In the genomic region with DNA sequence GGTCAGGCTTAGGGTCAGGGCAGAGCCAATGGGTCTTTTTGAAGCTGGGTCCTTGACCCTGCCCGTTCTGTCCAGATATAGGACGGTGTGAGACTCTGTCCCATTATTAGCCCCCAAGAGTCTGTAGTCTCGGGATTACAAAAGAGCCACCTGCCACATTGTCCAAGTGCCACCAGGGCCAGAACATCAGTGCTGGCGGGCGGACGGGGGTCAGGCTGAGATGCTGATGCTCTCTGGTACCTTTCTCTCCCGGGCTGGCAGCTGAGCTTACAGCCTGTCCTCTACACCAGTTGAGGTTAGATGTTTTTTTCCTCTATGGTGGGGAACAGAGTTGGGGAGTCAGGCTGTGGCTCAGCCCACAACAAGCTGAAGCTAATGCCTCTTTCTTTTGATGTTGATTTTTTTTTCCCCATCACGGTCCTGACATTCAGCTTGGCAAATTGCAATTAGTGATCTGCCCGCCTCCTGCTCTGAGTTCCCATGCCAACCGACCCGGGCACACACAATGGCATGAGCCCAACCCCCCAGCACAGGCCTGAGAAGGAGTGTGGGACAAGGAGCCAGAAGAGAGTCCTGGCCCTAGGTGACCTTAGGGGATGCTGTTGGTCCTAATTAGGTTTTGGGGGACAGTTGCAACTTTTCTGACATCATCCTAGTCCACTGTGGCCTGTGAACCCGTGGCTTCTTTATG, we compare ENCODE assay signal across 21 mouse cellular contexts. TPM values are rescaled to one million over a fixed set of nuclear protein-coding genes. Genes with fewer than 3 reads are reported as not detected.
DNase-seq lines count a peak whose midpoint lies in the region; ATAC-seq and TF ChIP-seq lines count a peak whose summit lies in the region.
"Had no signal": no experiment of that assay in that cellular context is flagged by ENCODE, and none has a peak within 500 bp of the region (broad histone marks: within the 10 kb centered on the region; RNA-seq: fewer than 3 reads in every experiment).

No protein-coding gene starts in this region.

- peak; percentile 64 for DNase-seq in cerebellum, adult 11-12 months
- peak; percentile 76 for DNase-seq in brain, embryonic 14.5 days (ENCODE audit: low read depth)
- DNase-seq in cerebellum, postnatal 25 days, result peak; percentile 55 to 65
- no peak for DNase-seq in urinary bladder, postnatal 10 days (ENCODE audit: low spot score)
- DNase-seq in left cerebral cortex, postnatal 10 days (ENCODE audit: extremely low spot score in 1 of 2, low spot score in 2 of 2), result no peak
- no peak for DNase-seq in left cerebral cortex, adult 9 months (ENCODE audit: low spot score in 2 of 2)
- DNase-seq: adrenal gland, adult 8-10 months; embryo, embryonic 11 days; gastrocnemius, postnatal 10 days; heart, adult 2 months; layer of hippocampus, postnatal 36 days; liver, embryonic 13.5 days; thymus, postnatal 4 days had no signal

- intact Hi-C loops in left cerebral cortex, postnatal 10 days (cut with DNase I), result no loop called here

- 0 out of 2 replicates have a peak overlapping the region, but pooled peaks have one; percentile 14 for H3K27ac ChIP-seq in forebrain, embryonic 16.5 days (ENCODE audit: low read length)
- H3K27ac ChIP-seq: embryonic facial prominence, embryonic 15.5 days; heart, adult 2 months; heart, embryonic 15.5 days; hindbrain, embryonic 12.5 days; kidney, embryonic 15.5 days; liver, embryonic 13.5 days had no signal

- no peak overlapping the region for H3K4me2 ChIP-seq in forebrain, embryonic 16.5 days (ENCODE audit: low read length)
- H3K4me2 ChIP-seq: embryonic facial prominence, embryonic 15.5 days; heart, embryonic 15.5 days; hindbrain, embryonic 12.5 days; kidney, embryonic 15.5 days; liver, embryonic 13.5 days had no signal

- H3K36me3 ChIP-seq in forebrain, embryonic 16.5 days (ENCODE audit: control insufficient read depth, insufficient read depth), result no peaks in the 10 kb centered on the region
- H3K36me3 ChIP-seq: embryonic facial prominence, embryonic 15.5 days; heart, embryonic 15.5 days; hindbrain, embryonic 12.5 days; kidney, embryonic 15.5 days; liver, embryonic 13.5 days had no signal

- peaks cover 49% of the 10 kb centered on the region for H3K4me1 ChIP-seq in forebrain, embryonic 16.5 days (replicated peaks; ENCODE audit: control insufficient read depth, insufficient read depth, low read length)
- H3K4me1 ChIP-seq: liver, embryonic 13.5 days had no signal

- H3K4me3 ChIP-seq in forebrain, embryonic 16.5 days (replicated peaks; ENCODE audit: low read length), result no peak overlapping the region
- H3K4me3 ChIP-seq: embryonic facial prominence, embryonic 15.5 days; heart, adult 2 months; heart, embryonic 15.5 days; hindbrain, embryonic 12.5 days; kidney, embryonic 15.5 days; liver, embryonic 13.5 days had no signal

- H3K27me3 ChIP-seq in forebrain, embryonic 16.5 days (replicated peaks; ENCODE audit: control insufficient read depth, insufficient read depth, low read length), result peaks cover 7% of the 10 kb centered on the region; the same call in 1 of the 2 replicates
- H3K27me3 ChIP-seq: embryonic facial prominence, embryonic 15.5 days had no signal

- WGBS in forebrain, embryonic 16.5 days, result 23% methylated on average over 12 of the region's 12 CpGs

- no peak for ATAC-seq in cerebellum, adult (ENCODE audit: insufficient number of reproducible peaks, low FRiP score, low TSS enrichment)
- ATAC-seq in forebrain, embryonic 16.5 days, result peak; percentile 51
- ATAC-seq: intestine, embryonic 16.5 days had no signal

- H3K9ac ChIP-seq in forebrain, embryonic 16.5 days (replicated peaks; ENCODE audit: low read depth, low read length), result no peak overlapping the region
- H3K9ac ChIP-seq: embryonic facial prominence, embryonic 15.5 days; heart, embryonic 15.5 days; hindbrain, embryonic 12.5 days; kidney, embryonic 15.5 days; liver, embryonic 13.5 days had no signal

- no peaks in the 10 kb centered on the region for H3K9me3 ChIP-seq in forebrain, embryonic 16.5 days (ENCODE audit: control insufficient read depth, low read length)
- H3K9me3 ChIP-seq: embryonic facial prominence, embryonic 15.5 days; heart, embryonic 15.5 days; hindbrain, embryonic 12.5 days; kidney, embryonic 15.5 days; liver, embryonic 13.5 days had no signal

- no peak for TF ChIP-seq CTCF in brain, embryonic 14.5 days (IDR thresholded peaks at IDR 0.05; ENCODE audit: borderline replicate concordance, extremely low read depth, insufficient read depth, insufficient read length)

- TF ChIP-seq POLR2A in brain, embryonic 14.5 days (IDR thresholded peaks at IDR 0.05; ENCODE audit: borderline replicate concordance, extremely low read depth, insufficient read depth, insufficient read length, poor library complexity, severe bottlenecking), result no peak

RNA-seq across cellular contexts. Expression of a gene that starts 25.2 kb away (rescaled TPM):
- polyA plus RNA-seq in brain, embryonic 14.5 days (2012; rRNA removed), result 105 and 143 TPM in 2 replicates
- polyA plus RNA-seq in forebrain, embryonic 16.5 days (2015; fragmentation: Nextera tagmentation; extraction: Ambion mirVana), result 3.6 and 5.8 TPM in 2 replicates
- total RNA-seq in left cerebral cortex, postnatal 10 days (2021), result 10 to 100 TPM; 33.8 to 37.8 TPM
- total RNA-seq: MEL had no signal
- polyA plus RNA-seq: liver, embryonic 13.5 days had no signal

Comparison
In these comparisons a context has a peak if more than half of its experiments do, and no peak if none do; other contexts are left out.
1. DNase-seq: peak in cerebellum, adult 11-12 months (single experiment), brain, embryonic 14.5 days (single experiment) and cerebellum, postnatal 25 days (2 of 2); none in urinary bladder, postnatal 10 days (single experiment), left cerebral cortex, postnatal 10 days (0 of 2) and left cerebral cortex, adult 9 months (0 of 2).
2. RNA of a gene that starts 25.2 kb away (polyA plus RNA-seq): 105 to 143 TPM in brain, embryonic 14.5 days; 3.6 to 5.8 TPM in forebrain, embryonic 16.5 days; every median in the first group is over 10 times any median in the second.